Mouse (Mus musculus) granulocyte monocyte progenitor cell, adult 5-6 weeks (primary cell): ENCODE results near the gene Mob3a. TPM values are rescaled to one million over a fixed set of nuclear protein-coding genes. Genes with fewer than 3 reads are reported as not detected.
A peak's percentile ranks its signal among the peaks of the same experiment; 100 is the strongest.

Experiments
- ATAC-seq: replicated peaks from 2 replicates; pipeline ENCODE4 v1.8.0; 2016; ENCODE audit warnings: mild to moderate bottlenecking, moderate TSS enrichment, inconsistent platforms; ENCODE audit not compliant: poor library complexity, severe bottlenecking
- total RNA-seq, 2 experiments: library from RNA; stranded (forward) in 1 of 2; stranded (reverse) in 1 of 2; fragments of 200-712, 200-1000 nt in 1 of 2; fragments of >200 nt in 1 of 2; fragmentation: Nextera tagmentation in 1 of 2; gene quantifications; 2 replicates each; pipeline ENCODE4 v1.2.3; 2014 to 2017

Gene Mob3a
- total RNA-seq, 2 experiments from 2014 or later, result 37.2 to 59.8 TPM

GRCm38 (mm10) chr10:80678601-80679377 lies 23.0 kb downstream of the Mob3a start:
- ATAC-seq, result peak; percentile 4

- peak; percentile 58 for ATAC-seq
These were observed 23.8 kb downstream of the Mob3a start, which contains the start of gene Mknk2 for GRCm38 (mm10) chr10:80677942-80678436. Gene Mknk2 (minus strand): TSS chr10:80678112.

- ATAC-seq, result no peak
These were observed 24.5 kb downstream of the Mob3a start for GRCm38 (mm10) chr10:80677128-80677875.

GRCm38 (mm10) chr10:80676198-80676928 lies 25.4 kb downstream of the Mob3a start:
- peak; percentile 57 for ATAC-seq

GRCm38 (mm10) chr10:80675405-80676197 lies 26.2 kb downstream of the Mob3a start:
- peak; percentile 1 for ATAC-seq

- no peak for ATAC-seq
These were observed 26.8 kb downstream of the Mob3a start for GRCm38 (mm10) chr10:80674851-80675404.

- ATAC-seq, result no peak
These were observed 27.5 kb downstream of the Mob3a start for GRCm38 (mm10) chr10:80674161-80674711.

- ATAC-seq, result no peak
These were observed 28.1 kb downstream of the Mob3a start for GRCm38 (mm10) chr10:80673690-80674089.

- ATAC-seq, result no peak
These were observed 29.7 kb downstream of the Mob3a start for GRCm38 (mm10) chr10:80671936-80672690.

- no peak for ATAC-seq
These were observed 30.5 kb downstream of the Mob3a start for GRCm38 (mm10) chr10:80671251-80671650.

GRCm38 (mm10) chr10:80670531-80670930 lies 31.2 kb downstream of the Mob3a start:
- no peak for ATAC-seq

- ATAC-seq, result no peak
These were observed 31.9 kb downstream of the Mob3a start for GRCm38 (mm10) chr10:80669737-80670485.

GRCm38 (mm10) chr10:80669018-80669417 lies 32.8 kb downstream of the Mob3a start:
- ATAC-seq, result no peak

GRCm38 (mm10) chr10:80668614-80669013 lies 33.2 kb downstream of the Mob3a start:
- no peak for ATAC-seq

- no peak for ATAC-seq
These were observed 34.9 kb downstream of the Mob3a start for GRCm38 (mm10) chr10:80666837-80667412.

- peak; percentile 61 for ATAC-seq
These were observed 35.6 kb downstream of the Mob3a start for GRCm38 (mm10) chr10:80665981-80666733.

GRCm38 (mm10) chr10:80665459-80665858 lies 36.3 kb downstream of the Mob3a start:
- no peak for ATAC-seq
